Mouse (Mus musculus) kidney, postnatal 14 days (tissue): ENCODE measurements around the gene Upk2.

Experiments used
- DNase-seq: peaks from one replicate; pipeline ENCODE4 v3.0.0; 2022; ENCODE audit warnings: mixed read lengths

The Upk2 gene

DNA sequence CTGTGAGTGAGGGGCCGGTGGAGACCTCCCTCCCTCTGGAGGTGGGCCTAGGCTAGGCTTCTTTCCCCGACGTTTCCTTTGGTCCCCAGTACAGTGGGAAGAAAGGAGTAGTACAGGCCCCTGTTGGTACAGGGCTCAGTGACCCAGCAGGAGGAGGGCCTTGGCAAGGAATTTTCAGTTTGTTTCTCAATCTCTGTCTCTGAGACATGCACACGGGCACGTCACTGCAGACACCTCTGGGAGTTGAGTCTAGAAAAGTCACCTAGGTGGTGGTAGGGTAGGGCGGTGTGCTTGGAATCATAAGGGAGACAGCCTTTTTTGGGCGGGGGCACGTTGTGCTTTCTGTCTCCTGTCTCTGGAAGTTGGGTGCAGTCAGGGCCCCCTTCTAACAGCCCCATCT, 33.6 kb upstream of the Upk2 start:
- DNase-seq = peak; percentile 59

DNA sequence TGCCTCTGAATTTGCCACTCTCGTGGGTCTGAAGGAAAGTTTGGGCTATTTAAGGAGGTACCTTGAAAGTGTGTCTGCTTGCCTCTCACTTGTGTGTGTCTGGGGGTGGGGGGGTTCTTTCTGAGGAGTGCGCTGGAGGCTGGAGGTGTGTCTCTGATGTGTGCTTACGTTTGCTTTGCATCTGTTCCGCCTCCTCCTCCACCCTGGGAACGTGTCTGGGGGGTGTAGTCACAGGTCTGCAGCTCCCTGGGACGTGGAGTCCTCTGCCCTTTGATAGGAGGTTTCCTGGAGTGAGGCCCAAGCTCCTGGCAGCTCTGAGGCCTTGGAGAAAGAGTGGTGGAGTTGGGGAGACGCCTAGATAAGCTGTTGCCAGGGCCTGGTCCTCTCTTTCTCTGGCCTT, 32.7 kb upstream of the Upk2 start:
- DNase-seq = peak; percentile 89

DNA sequence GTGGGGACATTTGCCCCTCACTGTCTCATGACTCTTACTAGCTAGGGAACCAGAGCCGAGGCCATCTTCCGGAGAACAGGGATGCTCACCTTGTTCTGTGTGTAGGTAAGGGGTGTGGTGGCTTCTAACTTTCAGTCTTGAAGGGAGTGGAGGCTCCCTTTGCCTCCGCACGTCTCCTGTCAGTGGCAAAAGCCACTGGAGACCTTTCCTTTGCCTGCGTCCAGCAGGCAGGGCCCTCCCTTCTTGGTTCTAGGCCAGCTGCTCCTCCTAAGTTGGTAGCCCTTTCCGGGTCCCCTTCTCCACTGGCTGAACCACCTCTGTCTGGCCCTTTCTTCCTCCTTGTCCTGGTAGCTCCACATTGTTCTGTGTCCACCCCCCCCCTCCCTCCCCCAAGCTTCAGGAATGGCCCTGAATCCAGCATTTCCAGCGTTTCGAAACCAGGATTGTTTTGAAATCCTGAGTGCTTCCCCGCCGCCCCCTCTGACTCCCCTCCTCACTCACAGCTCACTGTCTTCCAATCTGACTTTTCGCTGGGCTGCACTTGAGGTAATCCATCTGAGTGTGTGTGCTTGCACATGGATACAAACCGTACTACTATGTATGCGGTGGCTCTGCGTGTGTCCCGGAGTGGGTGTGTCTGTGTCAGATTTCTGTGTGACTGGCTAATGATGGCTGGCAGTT, 32.1 kb upstream of the Upk2 start:
- DNase-seq = peak; percentile 82

DNA sequence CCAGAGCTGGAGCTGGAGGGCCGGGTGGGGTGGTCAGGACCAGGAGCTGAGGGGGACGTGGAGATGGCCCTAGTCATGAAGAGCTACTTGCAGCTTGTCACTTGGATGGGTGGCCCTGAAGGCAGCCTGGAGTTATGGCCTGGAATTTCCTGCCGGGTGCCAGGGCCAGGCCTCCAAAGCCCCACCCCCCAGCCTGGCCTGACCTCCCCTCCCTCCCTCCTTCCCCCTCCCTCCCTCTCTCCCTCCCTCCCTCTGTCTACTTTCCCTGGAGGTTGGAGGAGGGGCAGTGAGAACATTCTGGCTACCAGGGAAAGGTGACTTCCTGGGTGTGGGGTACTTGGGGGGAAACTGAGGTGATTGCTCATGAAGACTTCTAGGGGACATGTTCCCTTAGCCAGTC, 31.6 kb upstream of the Upk2 start:
- peak; percentile 87 for DNase-seq

DNA sequence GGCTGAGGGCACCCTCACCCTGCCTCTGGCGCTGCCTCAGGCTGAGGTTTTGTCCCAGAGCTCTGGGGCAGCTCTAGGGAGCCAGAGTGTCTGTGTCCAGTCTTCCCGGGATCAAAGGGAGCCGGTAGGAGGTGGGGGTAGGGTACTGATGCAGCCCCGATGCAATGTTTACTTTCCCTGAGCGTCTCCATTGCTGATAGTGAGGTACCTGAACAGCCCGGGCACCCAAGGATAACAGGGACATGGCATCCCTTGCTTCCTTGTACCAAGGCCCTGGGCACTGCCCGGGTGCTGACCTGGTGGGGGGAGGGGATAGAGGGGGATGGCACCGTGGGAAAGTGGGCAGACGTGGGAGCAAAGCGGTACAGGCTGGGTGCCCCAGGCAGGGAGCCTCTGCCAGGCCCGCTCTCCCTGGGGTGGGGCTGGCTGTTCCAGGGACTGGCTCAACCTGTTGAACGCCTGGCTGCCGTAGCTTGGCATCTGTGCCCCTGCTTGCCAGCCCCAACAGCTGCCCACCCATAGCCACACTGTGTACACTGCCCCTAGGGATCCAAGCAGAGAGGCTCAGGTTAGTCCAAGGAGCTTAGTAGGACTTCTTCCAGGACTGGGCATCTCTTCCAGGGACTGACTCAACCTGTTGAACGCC, 30.9 kb upstream of the Upk2 start:
- DNase-seq = peak; percentile 71

DNA sequence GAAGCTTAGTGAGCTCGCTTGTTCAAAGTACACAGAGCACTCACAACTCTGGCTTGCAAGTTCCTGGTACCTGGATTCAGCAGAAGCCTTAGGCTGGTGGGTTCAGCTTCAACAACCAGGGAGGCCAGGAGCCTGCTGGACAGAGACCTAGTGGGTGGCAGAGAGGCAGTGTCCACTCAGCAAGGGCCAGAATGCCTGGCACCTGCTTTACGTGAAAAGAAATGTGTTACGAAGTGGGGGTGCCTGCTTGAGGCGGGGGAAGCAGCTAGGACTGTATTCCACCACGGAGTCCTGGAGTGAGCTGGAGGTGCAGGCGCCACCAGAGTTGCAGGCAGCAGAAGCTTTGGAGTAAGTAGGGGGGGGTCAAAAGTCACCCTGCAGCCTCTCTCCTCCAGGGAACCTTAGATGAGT, 30.3 kb upstream of the Upk2 start:
- DNase-seq = peak; percentile 47

DNA sequence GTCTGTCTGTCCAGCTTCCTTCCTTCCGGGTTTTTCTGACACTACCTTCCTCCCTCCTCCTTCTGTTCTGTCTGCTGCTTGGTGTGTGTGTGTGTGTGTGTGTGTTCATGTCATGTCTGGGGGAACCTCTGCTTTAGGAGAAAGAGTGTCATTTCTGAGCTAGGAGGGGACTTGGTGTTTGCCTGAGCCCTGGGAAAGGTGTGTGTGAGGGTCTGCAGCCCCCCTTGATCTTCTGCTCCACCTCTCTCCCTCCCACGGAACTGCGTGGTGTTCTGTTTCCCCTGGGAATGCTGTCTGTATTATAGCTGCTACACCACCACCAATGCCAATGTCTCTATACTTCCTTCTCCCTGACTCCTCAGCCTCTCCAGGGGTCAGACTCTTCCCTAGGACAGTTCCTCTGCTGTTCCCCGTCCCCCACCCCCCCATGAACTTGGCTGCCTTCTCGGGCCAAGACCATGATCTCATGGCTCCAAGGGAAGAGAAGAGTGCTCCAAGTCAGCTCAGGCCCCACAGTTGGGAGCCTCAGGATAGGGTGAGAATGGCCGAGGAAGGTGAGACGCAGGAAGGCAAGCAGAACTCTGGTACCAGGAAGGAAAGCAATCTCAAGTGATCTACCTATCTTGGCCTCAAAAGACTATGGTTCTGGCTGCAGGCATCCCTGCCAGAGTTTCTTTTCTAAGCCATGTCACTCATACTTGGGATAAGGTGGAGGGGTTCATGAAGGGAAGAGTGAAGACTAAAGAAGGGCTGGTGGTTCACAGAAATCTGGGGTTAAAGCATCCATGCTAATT, 29.7 kb upstream of the Upk2 start:
- DNase-seq = no peak

DNA sequence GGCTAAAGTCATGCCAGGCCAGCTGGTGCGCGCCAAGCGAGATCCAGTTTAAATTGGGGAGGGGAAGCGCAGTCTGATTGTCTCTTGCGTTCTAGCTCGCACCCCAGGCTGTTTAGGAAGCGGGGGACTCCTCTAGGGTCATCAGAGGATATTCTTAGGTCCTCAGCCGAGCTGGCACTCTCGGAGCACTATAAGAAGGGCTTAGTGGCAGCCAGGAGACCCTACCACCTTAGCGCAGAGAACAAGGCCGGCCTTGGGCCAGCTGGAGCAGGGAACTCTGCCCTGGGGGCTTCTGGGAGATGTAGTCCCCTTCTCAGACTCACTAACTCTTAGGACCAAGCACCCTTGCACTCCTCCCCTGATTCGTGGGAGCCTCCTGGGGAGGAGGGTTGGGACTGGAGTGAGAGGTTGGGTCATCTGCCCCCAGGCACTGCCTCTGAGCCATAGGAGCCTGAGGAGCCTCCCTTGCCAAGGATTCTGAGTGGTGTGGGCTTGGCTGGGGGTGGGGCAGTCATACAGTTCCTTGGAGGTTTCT, 28.8 kb upstream of the Upk2 start:
- peak; percentile 84 for DNase-seq

DNA sequence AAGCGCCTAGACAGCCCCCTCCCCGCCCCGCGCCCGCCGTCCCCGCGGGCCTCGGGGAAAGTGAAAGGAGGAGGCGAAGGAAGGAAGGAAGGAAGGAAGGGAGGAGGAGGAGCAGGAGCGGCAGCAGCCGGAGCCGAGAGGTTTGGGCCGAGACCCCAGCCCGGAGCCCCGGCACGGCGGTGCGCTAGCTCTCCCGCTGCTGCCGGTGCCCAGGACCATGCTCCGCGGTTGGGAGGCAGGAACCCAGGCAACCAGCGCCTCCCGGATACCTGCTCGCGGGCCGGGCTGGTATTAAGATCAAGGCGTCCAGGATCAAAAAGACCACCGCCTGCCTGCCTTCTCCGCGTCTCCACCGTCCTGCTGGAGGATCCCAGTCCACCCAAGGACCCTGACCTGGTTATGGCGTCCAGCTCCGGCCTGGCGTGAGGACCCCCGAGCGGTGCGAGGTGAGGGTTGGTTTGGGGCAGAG, 28.3 kb upstream of the Upk2 start:
- no peak for DNase-seq

DNA sequence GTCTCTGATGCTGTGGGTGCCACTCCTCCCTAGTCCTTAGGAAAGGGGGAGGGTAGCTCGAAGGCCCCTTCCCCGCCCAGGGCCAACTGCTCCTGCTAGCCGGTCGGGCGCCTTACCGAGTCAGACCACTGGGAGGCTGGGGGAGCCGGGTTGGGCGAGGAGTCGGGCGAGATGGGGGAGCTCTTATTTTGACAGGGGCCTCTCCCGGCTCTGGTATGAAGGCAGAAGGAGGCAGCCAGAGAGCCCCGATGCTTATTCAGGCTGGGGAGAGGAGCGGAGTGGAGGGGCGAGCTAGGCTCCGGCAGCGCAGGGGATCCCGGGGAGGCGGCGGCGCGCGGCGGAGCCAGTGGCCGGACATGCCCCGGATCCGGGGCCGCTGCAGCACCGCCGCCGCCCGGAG, 27.8 kb upstream of the Upk2 start, which contains the start of gene Bcl9l:
Bcl9l (plus strand) TSS at position 274 of the 400 bp plus-strand sequence.
- DNase-seq = peak; percentile 96

DNA sequence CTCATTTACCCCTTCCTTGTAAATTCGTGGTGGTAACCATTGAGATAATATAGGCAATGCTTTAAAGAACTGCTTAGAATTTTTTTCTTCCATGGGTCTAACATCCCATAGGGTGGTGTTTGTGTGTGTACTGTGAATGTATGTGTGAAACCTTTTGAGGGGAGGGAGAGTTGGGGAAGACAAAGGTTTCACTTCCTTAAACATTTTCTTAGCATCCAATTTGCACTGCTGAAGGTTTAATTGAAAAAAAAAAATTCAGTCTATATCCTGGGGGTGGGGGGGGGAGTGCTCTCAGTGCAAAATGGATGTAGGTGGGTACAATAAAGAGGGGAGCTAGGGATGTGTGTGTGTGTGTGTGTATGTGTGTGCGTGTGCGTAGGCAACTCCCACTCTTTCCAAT, 27.3 kb upstream of the Upk2 start:
- no peak for DNase-seq

DNA sequence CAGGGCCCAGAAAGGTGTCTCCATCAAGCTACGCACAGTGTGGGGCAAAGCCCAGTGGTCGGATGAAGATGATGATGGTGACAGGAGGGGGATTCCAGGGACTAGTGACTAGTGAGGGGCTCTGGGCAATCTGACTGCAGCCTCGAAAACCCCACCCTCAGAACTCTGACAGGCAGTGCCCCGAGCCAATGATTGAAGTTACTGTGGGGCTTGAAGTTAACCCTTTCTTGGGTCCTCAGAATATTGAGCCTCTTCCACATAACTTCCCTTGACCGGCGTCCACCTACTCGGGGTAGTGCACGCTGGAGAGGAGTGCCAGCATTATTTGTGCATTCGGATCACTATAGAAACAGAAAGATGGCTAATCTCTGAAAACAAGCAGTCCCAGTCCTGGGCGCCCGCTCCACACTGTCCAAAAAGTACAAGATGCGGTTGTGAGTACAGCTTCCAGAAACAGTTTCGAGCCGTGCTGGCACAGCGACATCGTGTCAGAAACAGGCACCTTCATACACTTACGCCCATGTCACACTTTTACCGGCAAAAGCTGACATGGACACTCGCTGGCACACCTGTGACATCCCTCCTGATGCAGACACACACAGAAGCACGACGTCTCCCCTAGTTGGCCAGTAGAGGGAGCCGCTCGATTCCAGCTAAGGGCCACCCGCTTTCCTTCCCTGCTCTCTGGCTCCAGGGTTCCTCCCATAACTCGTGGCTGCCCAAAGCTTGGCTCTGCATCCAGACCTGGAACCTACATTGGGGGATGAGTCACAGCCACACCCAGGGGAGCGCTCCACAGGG, 25.1 kb upstream of the Upk2 start:
- peak; percentile 92 for DNase-seq

DNA sequence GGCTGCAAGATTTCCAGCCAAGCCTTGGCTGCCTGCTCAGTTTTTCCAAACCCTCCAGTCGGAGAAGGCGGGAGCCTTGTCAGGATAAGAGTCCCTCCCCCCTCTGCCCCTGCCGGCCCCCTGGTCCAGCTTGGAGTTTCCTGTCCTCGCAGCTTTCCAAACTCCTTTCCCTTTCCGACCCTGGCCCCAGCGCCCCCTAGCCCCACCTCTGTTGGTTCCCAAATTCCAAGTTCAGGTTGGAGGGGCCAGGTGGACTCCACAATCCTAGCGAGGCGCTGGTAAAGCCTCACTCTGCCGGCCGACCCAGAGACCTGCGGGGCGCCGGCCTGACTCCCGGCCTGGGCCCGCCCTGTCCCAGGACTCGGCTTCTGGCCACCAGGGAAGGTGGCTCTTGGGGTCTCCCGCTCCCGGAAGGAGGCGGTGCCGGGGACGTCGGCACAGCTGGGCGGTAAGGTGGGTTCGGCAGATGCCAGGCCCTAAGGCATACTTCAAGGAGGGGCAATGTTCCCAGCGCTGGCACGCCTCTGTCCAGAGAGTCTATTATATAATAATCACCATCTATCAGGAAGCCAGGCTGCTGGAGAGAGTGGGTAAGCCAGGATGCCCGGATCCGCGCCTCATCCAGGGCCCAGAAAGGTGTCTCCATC, 24.3 kb upstream of the Upk2 start:
- DNase-seq = peak; percentile 93

DNA sequence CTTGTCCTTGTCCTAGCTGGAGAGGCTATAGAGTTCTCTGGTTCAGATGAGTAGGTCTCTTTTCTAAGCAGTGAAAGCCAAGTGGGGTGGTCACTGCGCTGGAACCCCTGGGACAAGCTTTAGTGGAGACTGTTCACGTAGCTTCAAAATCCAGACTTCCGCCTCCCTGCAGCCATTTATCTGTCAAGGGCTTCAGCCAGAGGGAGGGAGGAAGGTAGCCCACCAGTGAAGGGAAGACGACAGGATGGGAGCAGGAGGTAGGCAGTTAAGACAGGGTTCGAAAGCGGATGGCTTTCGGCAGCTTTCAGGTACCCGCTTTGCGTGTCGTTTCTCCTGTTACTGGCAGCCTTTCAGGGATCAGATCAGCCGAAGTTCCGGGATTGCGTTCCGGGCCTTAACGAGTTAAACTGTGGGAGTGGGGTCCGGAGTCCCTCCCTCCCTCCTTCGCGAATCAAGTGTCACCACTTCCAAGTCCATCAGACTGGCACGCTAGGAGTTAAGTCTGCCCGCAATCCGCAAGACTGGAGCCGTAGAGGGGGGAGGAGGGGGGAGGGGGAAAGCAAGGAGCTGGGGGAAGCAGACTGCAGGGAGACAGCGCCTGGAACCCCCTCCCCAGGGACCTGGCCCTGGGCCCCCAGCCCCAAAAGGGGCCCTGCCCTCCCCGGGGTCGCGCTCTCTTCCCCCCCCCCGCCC, 23.6 kb upstream of the Upk2 start:
- DNase-seq = peak; percentile 86

DNA sequence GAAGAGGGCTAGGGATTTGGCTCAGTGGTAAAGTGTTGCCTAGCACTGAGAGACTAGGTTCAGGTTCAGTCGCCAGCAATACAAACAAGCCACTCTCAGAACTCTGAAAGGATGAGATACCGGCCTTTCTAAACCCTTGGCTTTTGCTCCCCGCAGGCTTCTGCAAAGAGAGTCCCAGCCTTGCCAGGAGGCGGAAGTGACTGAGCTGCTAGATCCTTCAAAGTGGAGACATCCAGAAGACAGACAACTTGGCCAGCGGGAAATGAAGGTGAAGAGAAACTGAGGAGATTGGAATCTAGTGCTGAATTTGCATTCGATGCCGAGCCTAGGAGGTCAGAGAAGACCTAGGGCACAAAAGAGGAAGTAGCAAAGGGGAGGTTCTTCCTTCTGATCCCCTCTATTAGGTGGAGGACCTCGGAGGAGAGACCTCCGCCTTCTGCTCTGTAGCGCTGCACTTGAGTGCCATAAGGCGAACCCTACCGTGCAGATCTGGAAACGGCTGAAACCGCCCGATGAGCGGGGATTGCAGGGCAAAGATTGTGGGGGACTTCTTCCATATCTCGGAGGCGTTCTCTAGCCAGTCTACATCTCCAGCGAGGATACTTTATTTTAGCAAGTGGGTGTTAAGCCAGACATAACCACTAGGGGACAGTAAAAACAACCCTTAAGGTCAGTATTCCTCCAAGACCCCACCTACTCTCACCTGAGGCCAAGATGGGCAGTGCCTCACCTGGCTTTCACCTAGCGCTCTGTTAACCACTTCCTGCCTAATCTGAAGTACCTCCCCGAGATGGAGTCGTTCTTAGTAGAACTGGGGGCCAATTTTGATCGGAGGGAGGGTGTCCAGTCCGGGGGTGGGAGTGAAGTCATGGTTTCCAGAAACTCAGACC, 22.8 kb upstream of the Upk2 start:
- peak; percentile 86 for DNase-seq

DNA sequence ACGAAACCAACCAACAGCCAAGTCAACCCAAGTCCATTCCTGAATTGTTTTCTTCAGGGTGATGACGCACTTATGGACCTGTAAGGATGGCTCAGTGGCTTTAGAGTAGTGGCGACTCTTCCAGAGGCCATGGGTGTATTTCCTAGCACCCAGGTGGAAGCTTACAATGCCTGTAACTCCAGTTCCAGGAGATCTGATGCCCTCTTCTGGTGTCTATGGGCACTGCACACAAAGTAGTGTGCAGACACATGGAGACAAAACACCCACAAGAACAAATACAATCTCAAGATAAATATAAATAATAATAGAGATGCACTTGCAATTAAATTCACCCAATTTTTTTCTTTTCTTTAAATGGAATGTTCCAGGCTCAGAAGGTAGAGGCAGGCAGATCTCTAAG, 21.2 kb upstream of the Upk2 start:
- DNase-seq = no peak

DNA sequence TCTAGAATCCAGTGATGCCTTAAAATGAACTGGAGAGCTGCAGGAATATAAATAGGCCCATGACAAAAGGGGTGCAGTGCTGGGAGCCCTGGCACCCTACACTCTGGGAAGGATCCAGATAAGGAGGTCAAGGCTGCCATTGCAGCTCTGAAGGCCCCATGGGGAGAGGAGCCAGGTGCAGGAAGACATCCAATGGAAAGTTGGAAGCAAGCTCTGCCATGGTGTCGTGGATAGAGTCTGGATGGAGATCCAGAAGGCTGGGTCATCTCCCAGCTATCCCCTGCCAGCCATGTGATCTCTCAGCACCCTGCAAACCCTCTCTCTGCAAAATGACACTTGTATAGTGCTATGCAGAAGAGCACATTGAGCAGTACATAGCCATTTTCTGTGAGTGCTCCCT, 19.6 kb upstream of the Upk2 start:
- no peak for DNase-seq

DNA sequence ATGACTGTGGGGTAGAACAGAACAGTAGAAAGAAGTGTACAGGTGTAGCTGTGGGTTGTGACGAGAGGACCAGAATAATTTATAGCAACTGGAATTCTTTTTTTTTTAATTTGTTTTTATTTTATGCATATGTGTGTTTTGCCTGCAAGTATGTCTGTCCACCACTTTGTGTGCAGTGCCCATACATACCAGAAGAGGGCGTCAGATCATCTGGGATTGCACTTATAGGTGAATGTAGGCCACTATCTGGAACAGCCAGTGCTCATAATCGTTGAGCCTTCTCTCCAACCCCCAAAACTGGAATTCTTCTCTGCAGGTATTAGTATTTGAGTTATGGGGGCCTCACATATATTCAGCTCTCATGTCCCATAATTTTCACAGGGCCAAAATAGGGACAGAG, 18.4 kb upstream of the Upk2 start:
- no peak for DNase-seq

DNA sequence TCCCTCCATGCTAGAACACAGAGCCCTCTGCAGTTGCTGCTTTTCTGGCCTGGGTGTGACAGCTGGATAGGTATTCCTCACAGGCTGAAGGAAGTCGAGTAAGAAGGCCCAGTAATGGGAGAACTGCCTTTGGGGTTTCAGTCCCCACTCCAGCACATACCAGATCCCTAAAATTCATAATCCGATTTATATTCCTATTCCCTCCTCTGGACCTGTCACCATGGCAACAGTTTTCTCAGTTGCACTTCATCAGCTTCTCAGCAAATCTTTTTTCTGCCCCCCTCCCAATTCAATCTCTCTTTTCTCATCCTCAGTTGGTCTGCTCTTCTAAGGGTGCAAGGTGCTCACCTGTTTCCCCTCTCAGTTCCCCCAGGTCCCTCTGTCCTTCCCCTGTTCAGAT, 14.0 kb upstream of the Upk2 start:
- no peak for DNase-seq

DNA sequence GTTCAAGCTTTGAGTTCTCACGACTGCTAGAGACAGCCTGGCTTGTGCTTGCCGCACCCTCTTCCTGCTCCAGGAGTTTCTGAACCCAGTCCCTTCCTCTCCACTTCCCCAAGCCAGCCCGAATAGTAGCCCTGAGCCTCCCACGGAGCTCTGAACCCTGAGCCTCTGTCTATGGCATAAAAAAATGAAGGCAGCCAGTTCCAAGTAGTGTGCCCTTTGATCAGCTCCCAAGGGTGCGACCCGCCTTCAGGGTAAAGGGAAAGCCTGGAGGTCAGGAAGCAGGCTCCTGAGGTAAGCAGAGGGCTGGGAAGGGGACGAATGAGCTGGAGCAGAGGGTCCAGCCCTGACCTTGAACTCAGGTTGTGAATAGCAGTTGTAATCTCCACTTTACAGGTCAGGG, 13.4 kb upstream of the Upk2 start:
- DNase-seq = peak; percentile 43
